8 mouse cellular contexts compared by ENCODE assay signal in genomic region chr5:122050017-122050831, GRCm38 (mm10). TPM values are rescaled to one million over a fixed set of nuclear protein-coding genes. Genes with fewer than 3 reads are reported as not detected.
DNase-seq lines count a peak whose midpoint lies in the region; ATAC-seq and TF ChIP-seq lines count a peak whose summit lies in the region.

TSS of gene Cux2 (minus strand) at chr5:122050102.

- ATAC-seq in lung, embryonic 14.5 days (ENCODE audit: insufficient read depth) = peak; percentile 87

- in situ Hi-C loops in ES-E14 (cut with MboI; ENCODE audit: low sequenced_read_pairs in 2 of 2, unreplicated experiment in 2 of 2) = loop anchor here in 1 of 2 experiments (10.0 kb wide), 1 partner anchor 105 kb away; no protein-coding TSS in a partner anchor

- H3K27me3 ChIP-seq in cerebellum, adult 2 months (ENCODE audit: control insufficient read depth, insufficient read depth, low read length) = no peaks in the 10 kb centered on the region
- peaks cover 84% of the 10 kb centered on the region for H3K27me3 ChIP-seq in lung, embryonic 14.5 days (ENCODE audit: insufficient read depth, low read length)

- peak within 1 kb of the TSS; percentile 78 for H3K9ac ChIP-seq in ES-E14 (ENCODE audit: insufficient read depth, low read depth, low read length, poor library complexity, severe bottlenecking)
- H3K9ac ChIP-seq in lung, embryonic 14.5 days = peak within 1 kb of the TSS; percentile 65

- 0 out of 2 replicates have a peak, but pooled peaks have one; percentile 10 for TF ChIP-seq POLR2A in cerebellum, adult 2 months (IDR thresholded peaks at IDR 0.05; ENCODE audit: borderline replicate concordance, insufficient read depth, low read length)
- no peak for TF ChIP-seq POLR2A in olfactory bulb, adult 2 months (IDR thresholded peaks at IDR 0.05; ENCODE audit: insufficient read depth, low read depth, low read length)

- H3K9me3 ChIP-seq in ES-E14 (ENCODE audit: control insufficient read depth, insufficient read depth, low read depth, low read length) = no peaks in the 10 kb centered on the region
- H3K9me3 ChIP-seq in lung, embryonic 14.5 days (ENCODE audit: low read depth, low read length) = no peaks in the 10 kb centered on the region

- WGBS in cerebellum, adult 2 months = 1% methylated on average over 90 of the region's 90 CpGs
- under 1% methylated on average over 80 of the region's 90 CpGs for WGBS in lung, embryonic 14.5 days
- WGBS in olfactory bulb, adult 2 months = under 1% methylated on average over 90 of the region's 90 CpGs

- peak; percentile 65 for TF ChIP-seq CTCF in cerebellum, adult 2 months (IDR thresholded peaks at IDR 0.05; ENCODE audit: borderline replicate concordance, insufficient read depth, low read depth, low read length)
- peak; percentile 45 for TF ChIP-seq CTCF in lung, embryonic 14.5 days (IDR thresholded peaks at IDR 0.05; ENCODE audit: low read depth)
- TF ChIP-seq CTCF in olfactory bulb, adult 2 months (IDR thresholded peaks at IDR 0.05; ENCODE audit: insufficient read depth, low read depth, low read length) = peak; percentile 91

- peaks cover 2 to 11% of the 10 kb centered on the region in 2 experiments; a peak in 3 of 4 replicates for H3K4me1 ChIP-seq in ES-E14 (ENCODE audit: control insufficient read depth in 2 of 2, insufficient read depth in 2 of 2, low read length in 2 of 2, poor library complexity in 1 of 2)
- H3K4me1 ChIP-seq in cerebellum, adult 2 months (ENCODE audit: control insufficient read depth, insufficient read depth, low read length) = peaks cover 6% of the 10 kb centered on the region
- no peaks in the 10 kb centered on the region for H3K4me1 ChIP-seq in lung, embryonic 14.5 days (ENCODE audit: insufficient read depth)
- H3K4me1 ChIP-seq in olfactory bulb, adult 2 months (ENCODE audit: control insufficient read depth, insufficient read depth, low read length) = peaks cover 27% of the 10 kb centered on the region

- peak within 1 kb of the TSS; percentile 82 for H3K4me2 ChIP-seq in lung, embryonic 14.5 days

- H3K36me3 ChIP-seq in ES-E14 (ENCODE audit: control insufficient read depth, insufficient read depth, low read length, poor library complexity, severe bottlenecking) = no peaks in the 10 kb centered on the region
- H3K36me3 ChIP-seq in lung, embryonic 14.5 days (ENCODE audit: insufficient read depth) = no peaks in the 10 kb centered on the region

- DNase-seq in ES-E14 (ENCODE audit: low read depth, low spot score) = no peak
- peak; percentile 81 to 84 for DNase-seq in cerebellum, adult 2 months
- DNase-seq in forelimb bud, embryonic 11.5 days (ENCODE audit: low read depth, low spot score) = peak; percentile 83
- peak; percentile 77 for DNase-seq in heart, postnatal 4 days
- peak; percentile 64 for DNase-seq in layer of hippocampus, adult 9-11 months
- peak; percentile 89 for DNase-seq in lung, embryonic 14.5 days
- peak; percentile 53 for DNase-seq in thymus, postnatal 0 days (ENCODE audit: low spot score)

- peak within 1 kb of the TSS; percentile 80 to 84 for H3K4me3 ChIP-seq in ES-E14 (ENCODE audit: insufficient read depth in 1 of 2, low read depth in 1 of 2, low read length in 2 of 2, poor library complexity in 1 of 2, severe bottlenecking in 1 of 2)
- peak within 1 kb of the TSS; percentile 88 for H3K4me3 ChIP-seq in cerebellum, adult 2 months (replicated peaks; ENCODE audit: insufficient read depth, low read depth, low read length)
- H3K4me3 ChIP-seq in lung, embryonic 14.5 days (ENCODE audit: low read depth, low read length) = peak within 1 kb of the TSS; percentile 74
- H3K4me3 ChIP-seq in olfactory bulb, adult 2 months (ENCODE audit: insufficient read depth, low read depth, low read length) = peak within 1 kb of the TSS; percentile 90

- peak within 1 kb of the TSS; percentile 55; the same call in 1 of the 2 replicates for H3K27ac ChIP-seq in ES-E14 (ENCODE audit: insufficient read depth, low read depth, low read length, poor library complexity, severe bottlenecking)
- peak within 1 kb of the TSS; percentile 67 for H3K27ac ChIP-seq in cerebellum, adult 2 months (ENCODE audit: insufficient read depth, low read length)
- peak within 1 kb of the TSS; percentile 75; the same call in 1 of the 2 replicates for H3K27ac ChIP-seq in lung, embryonic 14.5 days (ENCODE audit: low read depth)
- H3K27ac ChIP-seq in olfactory bulb, adult 2 months (ENCODE audit: insufficient read depth, low read depth, low read length) = no peak within 1 kb of the TSS

TF ChIP-seq in ES-E14, 5 proteins besides CTCF, POLR2A, EP300 and RAD21:
- TF ChIP-seq MAFK (IDR thresholded peaks at IDR 0.05; ENCODE audit: insufficient read depth, low read depth, low read length) = no peak
- TF ChIP-seq HCFC1 (IDR thresholded peaks at IDR 0.05; ENCODE audit: borderline replicate concordance, insufficient read depth, low read length) = no peak
- TF ChIP-seq ZC3H11A (IDR thresholded peaks at IDR 0.05; ENCODE audit: borderline replicate concordance, low read depth, low read length) = 0 out of 2 replicates have a peak, but pooled peaks have one; percentile 1
- TF ChIP-seq CHD2 (IDR thresholded peaks at IDR 0.05; ENCODE audit: low read depth, low read length) = no peak
- TF ChIP-seq ZNF384 (IDR thresholded peaks at IDR 0.05; ENCODE audit: low read depth, low read length) = no peak

RNA-seq across cellular contexts. Expression of gene Cux2, which starts in this region (rescaled TPM):
- 1.8 and 2.9 TPM in 2 replicates for total RNA-seq in ES-E14 (2012; rRNA removed)
- polyA plus RNA-seq in cerebellum, adult 2 months (2012; rRNA removed) = 31.9 and 36.7 TPM in 2 replicates
- total RNA-seq in heart, postnatal 4 days (2021) = 10 to 100 TPM; 12.2 to 13.6 TPM
- polyA plus RNA-seq in lung, embryonic 14.5 days (2014; fragmentation: Nextera tagmentation; extraction: Ambion mirVana) = 3.6 and 4.0 TPM in 2 replicates
- polyA plus RNA-seq in olfactory bulb, adult 2 months (2012; ENCODE audit: insufficient read depth, insufficient read length, low replicate concordance, missing spikeins) = not detected in 2 replicates
- polyA plus RNA-seq in thymus, postnatal 0 days (2015; fragmentation: Nextera tagmentation; extraction: Ambion mirVana) = 0.14 and 0.17 TPM in 2 replicates

Comparison
In these comparisons a context has a peak if more than half of its experiments do, and no peak if none do; other contexts are left out.
1. Peak in DNase-seq in thymus, postnatal 0 days; RNA of the gene not detected or under 1 TPM.